Mouse (Mus musculus) regulatory T cell (primary cell): ENCODE measurements around the gene Lpgat1.

Experiments
- in situ Hi-C: fragments of 300-600 bp; cut with MboI, MseI; formaldehyde crosslinking; loops from one replicate; pipeline ENCODE4 v1.15.1; 2025; ENCODE audit warnings: high pct_unique_total_duplicates

Lpgat1 gene

GRCm38 (mm10) chr1:191805788-191806187 is 88.2 kb downstream of the Lpgat1 start:
- in situ Hi-C loops, result no loop called here

- in situ Hi-C loops, result no loop called here
Measured at GRCm38 (mm10) chr1:191806740-191807139, 89.1 kb downstream of the Lpgat1 start.

- in situ Hi-C loops, result no loop called here
Measured at GRCm38 (mm10) chr1:191807979-191808378, 90.3 kb downstream of the Lpgat1 start.

GRCm38 (mm10) chr1:191808688-191809223 is 91.1 kb downstream of the Lpgat1 start:
- in situ Hi-C loops, result no loop called here

- in situ Hi-C loops, result no loop called here
Measured at GRCm38 (mm10) chr1:191811774-191812173, 94.1 kb downstream of the Lpgat1 start.

- in situ Hi-C loops, result no loop called here
Measured at GRCm38 (mm10) chr1:191812949-191813691, 95.5 kb downstream of the Lpgat1 start.

GRCm38 (mm10) chr1:191814240-191814639 is 96.6 kb downstream of the Lpgat1 start:
- in situ Hi-C loops, result no loop called here

GRCm38 (mm10) chr1:191814935-191815334 is 97.3 kb downstream of the Lpgat1 start:
- in situ Hi-C loops, result loop anchor here (5.0 kb wide), 1 partner anchor 223 kb away; no protein-coding TSS in a partner anchor

GRCm38 (mm10) chr1:191816596-191816995 is 99.0 kb downstream of the Lpgat1 start:
- in situ Hi-C loops, result loop anchor here (5.0 kb wide), 1 partner anchor 224 kb away; no protein-coding TSS in a partner anchor

- in situ Hi-C loops, result loop anchor here (5.0 kb wide), 1 partner anchor 225 kb away; no protein-coding TSS in a partner anchor
Measured at GRCm38 (mm10) chr1:191817418-191818144, 99.9 kb downstream of the Lpgat1 start.

GRCm38 (mm10) chr1:191818145-191818631 is 100.6 kb downstream of the Lpgat1 start:
- in situ Hi-C loops, result loop anchor here (5.0 kb wide), 1 partner anchor 226 kb away; no protein-coding TSS in a partner anchor

GRCm38 (mm10) chr1:191819026-191819425 is 101.4 kb downstream of the Lpgat1 start:
- in situ Hi-C loops, result loop anchor here (5.0 kb wide), 1 partner anchor 227 kb away; no protein-coding TSS in a partner anchor

- in situ Hi-C loops, result loop anchor here (10.0 kb wide), 1 partner anchor 496 kb away; the partner anchor contains the start of gene Tmem206
Measured at GRCm38 (mm10) chr1:191820951-191821325, 103.3 kb downstream of the Lpgat1 start.

GRCm38 (mm10) chr1:191821326-191822091 is 103.9 kb downstream of the Lpgat1 start, which contains the start of gene Nek2:
Gene Nek2, plus strand, starts transcription at chr1:191821444.
- in situ Hi-C loops, result loop anchor here (10.0 kb wide), 1 partner anchor 497 kb away; the partner anchor contains the start of gene Tmem206

- in situ Hi-C loops, result loop anchor here (10.0 kb wide), 1 partner anchor 504 kb away; the partner anchor contains the start of gene Tmem206
Measured at GRCm38 (mm10) chr1:191829124-191829523, 111.5 kb downstream of the Lpgat1 start.

- in situ Hi-C loops, result loop anchor here (10.0 kb wide), 1 partner anchor 1919 kb away; no protein-coding TSS in a partner anchor
Measured at GRCm38 (mm10) chr1:191833396-191833795, 115.8 kb downstream of the Lpgat1 start.
